In genomic region chr4:136028689-136029088, GRCm38 (mm10) we compare ENCODE assay signal across 1 mouse cellular context.
TF ChIP-seq lines count a peak whose summit lies in the region.

No protein-coding gene starts in this region.

TF ChIP-seq in CH12.LX, 34 proteins besides CTCF, POLR2A, EP300 and RAD21:
- TF ChIP-seq IRF4 (IDR thresholded peaks at IDR 0.05; ENCODE audit: low read depth, low read length) (0 out of 2 replicates have a peak, but pooled peaks have one; percentile 4), ETS1 (conservative IDR thresholded peaks at IDR 0.05; ENCODE audit: low read depth, low read length) (0 out of 2 replicates have a peak, but pooled peaks have one; percentile 36), JUND (conservative IDR thresholded peaks at IDR 0.05; ENCODE audit: low read depth, low read length) (peak; percentile 71), CHD2 (IDR thresholded peaks at IDR 0.05; ENCODE audit: low read length) (no peak), MEF2A (IDR thresholded peaks at IDR 0.05; ENCODE audit: borderline replicate concordance, low read depth, low read length) (peak; percentile 83; the same call in 1 of the 2 replicates), RCOR1 (conservative IDR thresholded peaks at IDR 0.05; ENCODE audit: low read depth, low read length) (no peak), MAFK (IDR thresholded peaks at IDR 0.05; ENCODE audit: insufficient replicate concordance, low read length) (peak; percentile 94), MYC (IDR thresholded peaks at IDR 0.05; ENCODE audit: low read depth, low read length) (no peak), SMC3 (IDR thresholded peaks at IDR 0.05; ENCODE audit: low read depth, low read length) (no peak), JUN (IDR thresholded peaks at IDR 0.05; ENCODE audit: insufficient read depth, low read depth, low read length) (peak; percentile 45; the same call in 1 of the 2 replicates)
